Mouse (Mus musculus) erythroblast, embryonic 14.5 days (primary cell): Measurements from ENCODE around the gene Ppp1ca. TPM values are rescaled to one million over a fixed set of nuclear protein-coding genes. Genes with fewer than 3 reads are reported as not detected.

Experiments
- H3K27me3 ChIP-seq: 2 replicates; pipeline ENCODE4 v1.6.1; 2012; ENCODE audit warnings: inconsistent platforms; ENCODE audit not compliant: control insufficient read depth
- H3K36me3 ChIP-seq: 2 replicates; pipeline ENCODE4 v1.6.1; 2012; ENCODE audit warnings: mild to moderate bottlenecking, inconsistent platforms; ENCODE audit not compliant: control insufficient read depth
- H3K4me1 ChIP-seq: 2 replicates; pipeline ENCODE4 v1.6.1; 2012; ENCODE audit warnings: inconsistent platforms; ENCODE audit not compliant: control insufficient read depth
- H3K4me3 ChIP-seq: replicated peaks from 2 replicates; pipeline ENCODE3; 2012; ENCODE audit warnings: moderate library complexity, mild to moderate bottlenecking, inconsistent platforms
- H3K9me3 ChIP-seq: 2 replicates; pipeline ENCODE4 v1.6.1; 2012; ENCODE audit warnings: low read length, inconsistent platforms, mixed read lengths; ENCODE audit not compliant: control insufficient read depth
- GATA1 ChIP-seq: IDR thresholded peaks from 2 replicates; pipeline ENCODE4 v1.6.1; 2012; ENCODE audit warnings: low read length, inconsistent platforms, mixed read lengths
- TAL1 ChIP-seq: IDR thresholded peaks from 3 replicates; pipeline ENCODE4 v1.6.1; 2012; ENCODE audit warnings: low read length, inconsistent platforms, mixed read lengths
- polyA plus RNA-seq: library from polyadenylated mRNA; stranded (reverse); fragments of >175 nt; gene quantifications from 2 replicates; pipeline ENCODE4 v1.2.3, GENCODE M21; 2012

Gene Ppp1ca
- polyA plus RNA-seq, 1 experiment, result 42.7 TPM

DNA sequence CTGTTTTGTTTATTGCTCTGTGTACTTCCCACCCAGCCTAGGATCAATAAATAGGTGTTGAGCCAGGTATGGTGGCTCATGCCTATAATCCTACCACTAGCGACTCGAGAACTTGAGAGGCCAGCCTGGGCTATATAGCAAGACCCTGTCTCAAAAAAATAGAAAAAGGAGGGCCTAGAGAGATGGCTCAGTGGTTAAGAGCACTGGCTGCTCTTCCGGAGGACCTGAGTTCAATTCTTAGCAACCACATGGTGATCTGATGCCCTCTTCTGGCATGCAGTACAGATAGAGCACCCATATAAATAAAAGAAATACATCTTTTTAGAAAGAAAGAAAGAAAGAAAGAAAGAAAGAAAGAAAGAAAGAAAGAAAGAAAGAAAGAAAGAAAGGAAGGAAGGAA is 11.3 kb downstream of the Ppp1ca start:
- Histone ChIP-seq H3K27me3 (peaks cover 57% of the 10 kb centered on the region), H3K4me1 (peaks cover 42% of the 10 kb centered on the region), H3K36me3 (peaks cover 25% of the 10 kb centered on the region), H3K4me3 (no peak overlapping the region), H3K9me3 (no peaks in the 10 kb centered on the region)
- TF ChIP-seq GATA1, result no peak
- no peak for TF ChIP-seq TAL1

DNA sequence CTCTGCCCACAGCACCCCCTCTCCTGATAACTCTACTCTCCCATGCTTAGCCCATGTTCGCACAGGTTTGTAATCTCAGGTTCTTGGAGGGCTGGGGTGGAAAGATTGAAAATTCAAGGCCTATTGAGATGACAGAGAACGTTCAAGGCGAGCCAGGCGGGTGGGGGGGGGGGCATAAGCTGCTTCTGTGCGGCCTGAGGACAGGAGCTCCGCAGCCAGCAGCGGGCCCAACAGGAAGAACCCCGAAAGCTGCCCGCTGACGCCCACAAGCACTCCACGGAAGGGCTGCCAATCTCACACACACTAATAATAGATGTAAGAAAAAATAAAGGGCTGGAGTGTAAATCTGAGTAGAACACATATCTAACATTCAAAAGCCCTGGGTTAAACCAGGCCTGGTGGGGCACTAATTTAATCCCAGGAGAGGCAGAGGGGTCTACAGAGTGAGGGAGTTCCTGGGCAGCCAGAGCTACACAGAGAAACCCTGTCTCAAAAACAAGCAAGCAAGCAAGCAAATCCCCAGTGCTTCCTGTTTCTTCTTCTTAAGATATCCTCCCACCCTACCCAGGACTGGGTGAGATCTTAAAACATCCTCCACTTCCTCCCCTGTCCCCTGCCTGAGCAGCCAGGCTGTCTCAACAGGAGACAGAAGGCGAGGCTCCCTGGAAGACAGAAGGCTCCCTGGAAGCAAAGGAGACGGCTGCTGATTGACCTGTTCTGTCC is 11.9 kb downstream of the Ppp1ca start:
- peaks cover 61% of the 10 kb centered on the region for H3K27me3 ChIP-seq

DNA sequence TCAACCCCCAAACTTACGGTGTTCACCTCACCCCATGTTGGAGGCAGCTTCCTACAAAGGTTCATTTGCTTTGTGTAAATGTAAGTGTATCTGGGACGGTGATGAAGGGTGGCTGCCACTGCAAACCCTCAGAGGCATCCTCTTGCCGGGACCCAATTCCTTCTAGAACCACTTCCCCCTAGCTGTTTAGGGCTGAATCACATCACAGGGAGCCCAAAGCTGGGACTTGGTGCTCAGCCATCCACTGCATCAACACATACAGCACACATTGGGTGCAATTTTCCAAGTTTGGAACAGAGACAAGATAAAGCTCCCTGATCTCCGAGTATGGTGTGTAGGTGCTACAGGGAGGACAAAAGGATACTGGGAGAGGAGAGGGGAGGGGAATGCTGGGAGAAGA is 13.0 kb downstream of the Ppp1ca start:
- H3K4me3 ChIP-seq, result no peak overlapping the region
- H3K4me1 ChIP-seq, result peaks cover 38% of the 10 kb centered on the region

More for the DNA sequence above, 11.9 kb downstream of the Ppp1ca start:
- peaks cover 18% of the 10 kb centered on the region for H3K36me3 ChIP-seq
- TF ChIP-seq TAL1, result no peak
- no peak for TF ChIP-seq GATA1
- no peaks in the 10 kb centered on the region for H3K9me3 ChIP-seq
- H3K4me3 ChIP-seq, result no peak overlapping the region
- H3K4me1 ChIP-seq, result peaks cover 44% of the 10 kb centered on the region

DNA sequence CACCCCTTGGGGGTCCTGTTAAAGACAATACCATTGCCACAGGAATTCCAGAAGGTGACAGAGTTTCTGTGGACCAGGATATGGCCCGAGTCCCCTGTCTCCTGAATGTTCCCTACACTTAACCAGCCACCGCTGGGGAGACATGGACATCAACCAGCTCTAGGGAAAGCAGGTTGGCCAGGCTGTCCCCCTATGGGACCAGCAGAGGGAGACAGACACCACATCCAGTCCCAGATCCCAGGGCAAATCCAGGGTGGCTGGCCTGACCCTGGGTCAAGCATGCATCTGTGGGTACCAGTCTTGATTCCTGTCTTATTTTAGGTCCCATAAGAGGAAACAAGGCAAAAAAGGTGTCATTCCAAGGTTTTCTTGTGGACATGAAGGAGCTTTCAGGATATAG is 15.1 kb downstream of the Ppp1ca start:
- Histone ChIP-seq H3K36me3 (no peaks in the 10 kb centered on the region), H3K9me3 (no peaks in the 10 kb centered on the region), H3K4me3 (no peak overlapping the region), H3K4me1 (peaks cover 18% of the 10 kb centered on the region), H3K27me3 (peaks cover 90% of the 10 kb centered on the region)
- no peak for TF ChIP-seq GATA1
- no peak for TF ChIP-seq TAL1

More for the DNA sequence above, 13.0 kb downstream of the Ppp1ca start:
- peaks cover 70% of the 10 kb centered on the region for H3K27me3 ChIP-seq
- TF ChIP-seq TAL1 (no peak), GATA1 (no peak)
- peaks cover 7% of the 10 kb centered on the region for H3K36me3 ChIP-seq
- no peaks in the 10 kb centered on the region for H3K9me3 ChIP-seq

DNA sequence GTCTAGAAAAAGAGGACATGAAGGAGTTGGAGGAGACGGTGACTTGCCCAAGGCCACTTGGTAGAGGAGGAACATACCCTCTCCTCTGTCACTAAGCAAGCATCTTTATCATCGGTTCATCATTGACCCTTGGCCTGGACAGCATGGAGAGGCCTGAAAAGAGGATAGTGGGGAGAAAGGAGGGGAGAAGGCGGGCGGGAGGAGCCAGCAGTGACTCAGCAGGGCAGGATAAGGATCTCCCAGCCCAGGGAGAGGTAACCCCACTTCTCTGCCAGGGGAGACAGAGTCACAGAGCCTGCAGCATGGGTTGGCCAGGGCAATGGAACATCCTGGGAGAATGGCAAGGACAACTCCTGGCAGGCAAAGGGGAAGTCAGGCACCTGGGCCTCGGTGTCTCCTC is 16.7 kb downstream of the Ppp1ca start:
- peaks cover 91% of the 10 kb centered on the region for H3K27me3 ChIP-seq
- no peaks in the 10 kb centered on the region for H3K36me3 ChIP-seq
- no peak overlapping the region for H3K4me3 ChIP-seq
- H3K9me3 ChIP-seq, result no peaks in the 10 kb centered on the region; the same call in 1 of the 2 replicates
- peaks cover 8% of the 10 kb centered on the region for H3K4me1 ChIP-seq
- TF ChIP-seq GATA1 (no peak), TAL1 (no peak)

DNA sequence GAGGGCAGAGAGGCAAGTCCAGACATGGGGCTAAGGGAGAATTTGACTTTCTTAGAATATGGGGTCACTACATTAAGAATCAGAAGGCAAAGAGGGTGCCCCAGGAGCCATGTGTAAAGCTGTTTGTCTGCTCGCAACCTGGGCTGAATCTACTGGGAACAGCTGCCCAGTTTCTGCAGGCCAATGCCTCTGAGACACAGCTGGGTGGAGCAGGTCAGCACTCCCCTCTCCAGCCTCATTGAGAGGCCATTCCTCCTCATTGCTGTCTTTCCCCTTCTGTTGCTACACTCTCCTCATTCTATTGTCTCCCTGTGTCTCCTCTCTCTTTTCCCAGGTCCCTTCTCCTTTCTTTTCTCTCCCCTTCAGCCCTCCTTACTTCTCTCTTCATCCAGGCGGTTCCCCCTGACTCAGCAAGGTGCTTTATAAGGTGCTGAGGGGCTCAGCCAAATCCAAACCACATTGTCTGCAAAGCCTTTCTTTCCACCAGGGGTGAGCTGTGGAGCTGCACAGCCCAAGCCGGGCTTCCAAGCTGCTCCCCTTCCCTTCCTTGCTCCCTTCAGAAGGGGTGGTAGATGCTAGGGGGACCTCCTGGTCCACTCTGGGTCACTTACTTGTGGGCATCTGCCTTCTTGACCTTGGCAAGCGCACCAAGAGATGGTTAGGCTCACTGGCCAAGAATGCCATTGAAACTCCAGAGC is 20.2 kb downstream of the Ppp1ca start:
- peaks cover 15% of the 10 kb centered on the region for H3K4me1 ChIP-seq
- H3K4me3 ChIP-seq, result no peak overlapping the region
- peaks cover 7% of the 10 kb centered on the region; the same call in 1 of the 2 replicates for H3K9me3 ChIP-seq
- TF ChIP-seq TAL1, result no peak
- no peak for TF ChIP-seq GATA1
- no peaks in the 10 kb centered on the region for H3K36me3 ChIP-seq
- peaks cover 92% of the 10 kb centered on the region for H3K27me3 ChIP-seq

DNA sequence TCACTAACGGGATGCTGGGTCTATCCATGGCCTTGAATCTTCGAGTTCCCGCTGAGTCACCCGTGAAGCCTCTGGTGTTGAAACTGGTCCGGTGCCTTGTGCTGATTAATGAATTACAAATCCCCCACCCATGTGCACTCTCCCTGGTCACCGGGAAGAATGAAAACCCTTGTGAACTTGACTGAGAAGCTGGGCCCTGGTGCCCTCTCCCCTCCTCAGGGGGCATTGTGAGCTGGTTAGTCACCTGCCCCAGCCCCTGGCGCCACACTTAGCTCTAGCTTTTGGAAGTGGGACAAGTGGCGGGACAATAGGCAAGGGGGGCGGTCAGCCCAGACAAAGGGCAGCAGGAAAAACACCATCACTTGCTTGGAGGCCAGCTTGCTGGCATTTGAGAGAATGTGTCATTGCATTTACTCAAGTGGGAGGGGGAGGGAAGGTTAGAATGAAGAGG is 21.7 kb downstream of the Ppp1ca start:
- Histone ChIP-seq H3K36me3 (no peaks in the 10 kb centered on the region), H3K4me3 (peak overlapping the region; percentile 4), H3K9me3 (peaks cover 7% of the 10 kb centered on the region; the same call in 1 of the 2 replicates), H3K4me1 (peaks cover 13% of the 10 kb centered on the region), H3K27me3 (peaks cover 97% of the 10 kb centered on the region)
- TF ChIP-seq GATA1 (no peak), TAL1 (no peak)

DNA sequence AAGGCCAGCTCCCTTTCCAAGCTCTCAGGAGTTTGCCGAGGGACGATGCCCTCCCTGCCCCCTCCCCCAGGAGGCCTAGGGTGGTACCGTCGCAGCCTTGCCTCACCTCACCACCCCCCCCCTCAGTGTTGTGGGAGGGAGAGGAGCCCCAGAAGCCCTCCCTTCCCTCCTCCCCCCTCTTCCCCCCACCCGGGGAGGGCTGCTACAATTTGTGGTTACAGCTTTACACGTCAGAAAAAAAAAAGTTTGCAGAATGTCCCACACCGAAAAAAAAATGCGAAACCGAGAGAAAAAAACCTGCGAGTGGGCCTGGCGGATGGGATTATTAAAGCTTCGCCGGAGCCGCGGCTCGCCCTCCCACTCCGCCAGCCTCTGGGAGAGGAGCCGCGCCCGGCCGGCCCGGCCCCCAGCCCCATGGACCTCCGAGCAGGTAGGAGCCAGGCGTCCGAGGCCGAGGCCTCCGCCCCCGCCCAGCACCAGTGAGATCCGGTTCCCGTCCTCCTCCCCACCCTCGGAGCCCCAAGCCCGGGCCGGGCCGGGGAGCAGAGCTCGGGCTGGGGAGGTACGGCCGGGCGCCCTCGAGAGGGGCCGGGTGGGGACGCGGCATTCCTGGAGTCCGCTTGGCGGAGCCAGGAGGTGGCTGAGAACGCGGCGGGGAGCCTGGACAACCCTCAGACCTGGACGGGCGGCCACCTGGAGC is 22.4 kb downstream of the Ppp1ca start, which contains the start of the genes Clcf1 and AC109138.7:
Gene Clcf1, plus strand, starts transcription at position 168 of the 700 bp plus-strand sequence.
Gene AC109138.7, plus strand, starts transcription at position 287 of the 700 bp plus-strand sequence.
- H3K27me3 ChIP-seq, result peaks cover 97% of the 10 kb centered on the region
- no peak for TF ChIP-seq TAL1
- no peak for TF ChIP-seq GATA1
- no peaks in the 10 kb centered on the region for H3K36me3 ChIP-seq
- H3K4me3 ChIP-seq, result peak within 1 kb of the TSS; percentile 46
- peaks cover 7% of the 10 kb centered on the region; the same call in 1 of the 2 replicates for H3K9me3 ChIP-seq
- peaks cover 7% of the 10 kb centered on the region for H3K4me1 ChIP-seq
